Mouse (Mus musculus): Measurements from ENCODE around the gene Pnpla2.

The Pnpla2 gene

GRCm38 (mm10) chr7:141467230-141468030 lies 12.4 kb downstream of the Pnpla2 start, which contains the start of gene Cd151:
Gene Cd151, plus strand, starts transcription at chr7:141467392.
- peak in 1 of 2 experiments; percentile 66 for DNase-seq (ENCODE audit: low spot score in 2 of 2)

- no peak for DNase-seq (ENCODE audit: low spot score in 2 of 2)
Measured at GRCm38 (mm10) chr7:141468164-141468521, 13.1 kb downstream of the Pnpla2 start.

DNA sequence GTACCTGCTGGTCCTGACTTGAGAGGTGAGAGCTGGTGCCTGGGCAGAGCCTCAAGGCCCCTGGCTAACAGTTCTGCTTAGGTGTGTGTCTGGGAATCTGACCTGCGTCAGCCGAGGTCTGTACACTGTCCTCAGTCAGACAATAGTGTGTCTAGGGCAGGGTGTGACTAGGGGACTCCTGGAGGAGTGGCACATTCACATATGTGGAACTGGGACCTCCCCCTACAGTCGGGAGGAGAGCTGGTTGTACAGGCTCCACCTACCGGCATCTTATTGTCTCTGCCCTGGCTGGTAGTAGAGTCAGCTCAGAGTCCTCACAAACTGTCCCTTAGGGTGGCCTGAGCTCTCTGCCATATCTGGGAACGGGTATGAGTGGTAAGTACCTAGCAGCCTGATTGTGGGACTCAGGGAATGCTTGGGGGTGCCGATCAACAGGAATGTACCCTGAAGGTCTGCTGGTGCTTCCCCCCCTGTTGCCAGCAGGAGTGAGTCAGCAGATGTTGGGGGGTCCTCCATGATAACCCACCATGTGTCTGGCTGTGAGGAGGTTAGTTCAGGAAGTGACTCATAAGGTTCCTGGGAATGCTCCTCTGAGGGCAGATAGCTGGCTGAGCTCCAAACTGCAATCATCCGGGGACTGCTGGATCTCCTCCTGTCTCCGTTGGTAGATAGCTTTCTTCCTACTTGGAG lies 13.7 kb downstream of the Pnpla2 start:
- DNase-seq (ENCODE audit: low spot score in 2 of 2), result no peak

- DNase-seq (ENCODE audit: low spot score in 2 of 2), result no peak
Measured at GRCm38 (mm10) chr7:141469352-141469751, 14.4 kb downstream of the Pnpla2 start.

DNA sequence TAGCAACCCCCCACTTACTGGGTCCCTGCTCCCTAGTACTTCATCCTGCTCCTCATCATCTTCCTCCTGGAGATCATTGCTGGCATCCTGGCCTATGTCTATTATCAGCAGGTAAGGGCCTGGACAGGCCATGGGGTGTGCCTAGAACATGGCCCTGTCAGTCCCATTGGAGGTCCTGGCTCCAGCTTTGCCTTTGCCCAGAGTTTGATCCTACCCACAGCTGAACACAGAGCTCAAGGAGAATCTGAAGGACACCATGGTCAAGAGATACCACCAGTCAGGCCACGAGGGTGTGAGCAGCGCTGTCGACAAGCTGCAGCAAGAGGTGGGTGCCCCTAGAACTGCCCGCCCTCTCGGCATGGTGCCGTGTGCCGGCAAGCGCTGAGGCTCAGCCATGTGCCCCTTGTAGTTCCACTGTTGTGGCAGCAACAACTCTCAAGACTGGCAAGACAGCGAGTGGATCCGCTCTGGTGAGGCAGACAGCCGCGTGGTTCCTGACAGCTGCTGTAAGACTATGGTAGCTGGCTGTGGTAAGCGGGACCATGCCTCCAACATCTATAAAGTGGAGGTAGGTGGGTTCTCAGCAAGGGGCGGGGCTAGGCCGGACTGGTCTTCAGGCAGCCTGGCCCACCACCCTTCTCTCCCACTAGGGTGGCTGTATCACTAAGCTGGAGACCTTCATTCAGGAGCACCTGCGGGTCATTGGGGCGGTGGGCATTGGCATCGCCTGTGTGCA lies 15.1 kb downstream of the Pnpla2 start:
- no peak for DNase-seq (ENCODE audit: low spot score in 2 of 2)

DNA sequence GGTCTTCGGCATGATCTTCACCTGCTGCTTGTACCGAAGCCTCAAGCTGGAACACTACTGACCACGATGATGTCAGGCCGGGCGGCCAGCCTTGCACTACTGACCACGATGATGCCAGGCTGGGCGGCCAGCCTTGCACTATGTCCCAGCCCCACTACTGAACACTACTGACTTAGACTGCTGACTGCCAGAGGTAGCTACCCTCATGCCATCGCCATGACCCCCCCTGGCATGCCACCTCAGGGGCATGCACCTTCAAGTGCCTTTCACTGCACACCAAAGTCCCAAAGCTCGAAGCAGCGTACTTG lies 15.6 kb downstream of the Pnpla2 start:
- no peak for DNase-seq (ENCODE audit: low spot score in 2 of 2)

DNA sequence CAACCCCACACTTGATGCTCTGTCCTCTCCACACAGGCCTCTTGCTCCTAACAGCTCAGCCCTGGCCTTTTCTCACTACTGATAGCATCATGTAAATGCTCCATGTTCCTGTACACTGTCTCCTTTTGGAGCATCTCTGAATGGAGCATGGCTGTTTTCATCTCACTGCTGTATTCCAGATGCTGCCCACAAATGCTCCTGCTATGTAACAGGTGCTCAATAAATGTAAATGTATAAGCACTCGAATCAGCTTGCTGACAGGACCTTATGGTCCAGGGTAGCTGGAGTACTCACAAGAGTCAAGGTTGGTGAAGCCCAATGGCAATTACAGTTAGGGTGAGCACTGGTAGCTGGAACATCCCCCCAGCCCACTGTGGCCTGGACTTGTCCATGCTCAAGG lies 16.2 kb downstream of the Pnpla2 start:
- no peak for DNase-seq (ENCODE audit: low spot score in 2 of 2)

- no peak for DNase-seq (ENCODE audit: low spot score in 2 of 2)
Measured at GRCm38 (mm10) chr7:141472226-141472625, 17.2 kb downstream of the Pnpla2 start.

DNA sequence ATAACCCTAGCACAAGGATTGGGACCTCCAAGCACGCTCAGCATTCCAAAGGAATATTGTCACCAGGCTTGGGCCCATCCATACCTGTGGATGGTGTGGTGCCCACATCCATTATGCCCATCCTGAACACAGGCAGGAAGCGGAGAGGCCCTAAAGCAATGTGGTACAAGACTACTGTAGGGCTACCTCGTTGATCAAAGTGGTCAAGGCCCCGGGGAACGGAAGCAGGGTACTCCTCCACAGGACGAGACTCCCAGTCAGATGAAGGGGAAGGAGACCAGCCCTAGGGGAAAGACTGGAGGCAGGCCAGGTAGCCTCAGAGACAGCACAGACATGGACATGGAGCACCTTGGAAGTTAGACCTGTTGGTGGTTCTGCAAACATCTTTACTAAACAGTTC lies 17.8 kb downstream of the Pnpla2 start:
- DNase-seq (ENCODE audit: low spot score in 2 of 2), result no peak

GRCm38 (mm10) chr7:141474160-141474559 lies 19.2 kb downstream of the Pnpla2 start:
- DNase-seq (ENCODE audit: low spot score in 2 of 2), result no peak

GRCm38 (mm10) chr7:141475011-141475804 lies 20.2 kb downstream of the Pnpla2 start, which contains the start of the genes Polr2l and Tspan4:
Gene Polr2l, minus strand, starts transcription at chr7:141475132.
Gene Tspan4, plus strand, starts transcription at chr7:141475240.
- peak; percentile 69 to 85 for DNase-seq (ENCODE audit: low spot score in 2 of 2)

DNA sequence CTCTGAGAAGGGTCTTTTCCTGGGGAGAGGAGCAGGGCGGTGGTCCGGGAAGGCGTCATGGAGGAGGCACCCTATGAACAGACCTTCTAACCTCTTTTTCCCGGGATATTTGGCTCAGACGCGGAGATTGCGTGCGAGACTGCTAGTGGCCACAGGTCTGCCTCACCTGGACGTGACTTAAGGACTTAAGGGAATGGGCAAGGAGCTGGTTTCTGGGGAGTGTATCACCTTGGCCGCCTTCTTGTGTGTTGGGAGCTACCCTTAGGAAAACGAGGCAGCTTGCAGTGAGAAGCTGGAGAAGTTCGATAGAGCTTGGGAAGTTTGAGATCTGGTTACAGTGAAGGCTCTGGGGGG lies 20.8 kb downstream of the Pnpla2 start:
- no peak for DNase-seq (ENCODE audit: low spot score in 2 of 2)

- no peak for DNase-seq (ENCODE audit: low spot score in 2 of 2)
Measured at GRCm38 (mm10) chr7:141476226-141476980, 21.4 kb downstream of the Pnpla2 start.

GRCm38 (mm10) chr7:141476981-141477370 lies 22.0 kb downstream of the Pnpla2 start:
- DNase-seq (ENCODE audit: low spot score in 2 of 2), result no peak

DNA sequence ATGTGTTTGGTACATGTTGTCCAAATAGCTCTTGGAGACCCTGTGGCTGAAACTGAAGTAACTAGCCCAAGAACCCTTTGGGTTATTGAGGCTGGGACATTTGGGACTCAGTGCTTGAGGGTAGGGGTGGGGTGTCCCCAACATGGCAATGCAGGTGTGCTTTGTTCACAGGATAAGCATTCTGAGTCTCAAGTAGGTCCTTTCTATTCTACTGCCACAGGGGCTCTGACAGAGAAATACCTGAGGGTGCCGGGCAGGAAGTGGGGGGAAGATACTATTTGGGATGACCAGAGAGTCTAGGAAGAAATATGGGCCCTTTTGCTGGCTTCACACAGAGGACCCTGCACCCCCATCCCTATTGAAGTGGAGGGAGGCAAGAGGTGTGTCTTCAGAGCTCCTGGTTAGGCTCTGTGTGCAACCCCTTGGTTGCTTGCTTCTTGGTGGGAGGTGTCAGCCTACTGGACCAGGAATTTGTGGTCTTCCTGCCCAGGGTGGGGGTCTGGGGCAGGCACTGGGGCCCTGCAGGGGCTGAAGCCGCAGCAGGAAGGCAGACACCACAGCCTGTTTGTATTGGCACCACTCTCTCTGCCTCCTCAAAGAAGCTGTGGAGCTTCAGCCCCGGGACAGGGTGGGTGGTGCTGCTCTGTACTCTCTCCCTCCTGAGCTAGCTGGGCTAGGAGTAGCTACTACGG lies 22.7 kb downstream of the Pnpla2 start:
- DNase-seq (ENCODE audit: low spot score in 2 of 2), result no peak

GRCm38 (mm10) chr7:141478270-141478748 lies 23.3 kb downstream of the Pnpla2 start:
- no peak for DNase-seq (ENCODE audit: low spot score in 2 of 2)

DNA sequence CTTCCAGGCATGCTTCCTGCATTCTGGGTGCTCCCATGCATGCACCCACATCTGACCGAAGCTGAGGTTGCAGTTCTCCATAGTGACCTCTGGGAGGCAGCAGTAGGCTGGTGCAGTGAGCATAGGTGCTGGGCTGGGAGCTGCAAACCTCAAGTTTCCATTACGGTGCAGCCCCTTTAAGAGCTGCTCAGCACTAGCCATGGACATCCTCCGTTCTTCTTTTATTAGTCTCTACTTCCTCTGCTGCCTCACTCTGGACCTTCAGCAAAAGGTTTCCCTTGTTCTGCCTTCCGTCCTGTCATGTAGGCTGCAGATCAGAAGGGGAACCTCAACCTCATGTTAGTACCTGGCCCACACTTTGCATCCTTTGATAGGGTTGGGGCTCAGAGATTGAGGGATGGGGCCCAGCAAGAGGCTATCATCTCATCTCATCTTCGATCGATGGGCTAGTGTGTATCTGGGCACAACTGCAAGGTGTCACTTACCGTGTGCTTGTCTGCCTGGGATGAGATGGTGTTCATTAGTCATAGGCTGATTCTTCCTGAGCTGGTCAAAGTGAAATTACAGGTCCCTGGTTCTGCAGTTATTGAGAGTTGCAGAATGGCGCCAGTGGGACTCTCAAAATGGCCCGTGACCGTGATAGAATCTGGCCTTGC lies 26.0 kb downstream of the Pnpla2 start:
- peak in 1 of 2 experiments; percentile 74 for DNase-seq (ENCODE audit: low spot score in 2 of 2)

DNA sequence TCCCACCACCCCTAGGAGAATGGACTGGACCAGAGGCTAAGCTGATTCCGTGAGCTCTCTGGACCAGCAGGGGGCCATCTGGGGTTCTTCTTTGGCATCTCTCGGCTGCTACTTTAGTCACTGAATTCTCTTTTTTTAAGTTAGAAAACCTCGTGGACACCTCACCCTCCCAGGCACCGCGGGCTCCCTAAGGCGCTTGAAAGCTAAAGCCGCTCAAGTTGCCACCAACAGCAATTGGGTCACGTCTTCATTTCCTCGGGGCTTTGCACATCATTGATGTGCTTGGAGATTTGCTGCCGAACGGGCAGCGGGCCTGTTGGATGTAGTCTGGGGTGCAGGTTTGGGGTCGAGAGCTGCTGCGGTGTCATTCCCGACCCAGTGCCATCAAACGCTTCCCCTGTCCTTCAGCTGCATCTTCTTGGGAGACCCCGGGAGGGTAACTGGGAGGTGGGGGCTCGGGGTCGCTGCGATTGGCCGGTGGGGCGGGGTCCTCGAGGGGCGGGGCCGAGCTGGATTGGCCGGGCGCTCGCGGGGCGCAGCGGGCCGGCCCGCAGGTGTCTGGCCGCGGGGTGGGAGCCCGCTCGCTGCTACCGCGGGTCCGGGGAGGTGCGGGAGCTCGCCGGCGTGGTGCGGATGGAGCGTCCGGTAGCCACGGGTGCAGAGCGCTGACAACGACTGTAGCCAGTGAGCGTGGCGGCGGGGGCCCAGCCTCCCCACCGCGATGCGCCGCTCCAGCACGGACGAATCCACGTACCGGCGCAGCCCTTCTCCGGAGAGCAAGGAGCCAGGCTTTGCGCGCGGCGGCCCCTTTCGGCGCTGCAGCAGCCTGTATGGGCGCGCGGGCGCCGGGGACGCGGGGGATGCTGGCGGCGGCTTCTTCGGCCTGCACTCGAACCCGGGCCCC lies 26.8 kb downstream of the Pnpla2 start:
- DNase-seq (ENCODE audit: low spot score in 2 of 2), result peak in 1 of 2 experiments; percentile 70

All from cerebellum, postnatal 4 days (tissue).